Mouse (Mus musculus) embryonic fibroblast, embryonic 13.5 days (primary cell): Measurements from ENCODE around the gene Ppwd1.

Experiments
- CTCF ChIP-seq: IDR thresholded peaks from 2 replicates; pipeline ENCODE4 v1.5.1; 2011; ENCODE audit warnings: mild to moderate bottlenecking, control low read depth, low read length, moderate library complexity, borderline replicate concordance; ENCODE audit not compliant: insufficient read depth
- POLR2A ChIP-seq: IDR thresholded peaks from 2 replicates; pipeline ENCODE4 v1.6.1; 2011; ENCODE audit warnings: low read depth, mild to moderate bottlenecking, control low read depth, low read length, moderate library complexity

- TF ChIP-seq CTCF (no peak), POLR2A (peak; percentile 96)
These were observed 50.0 kb downstream of the Ppwd1 start, which contains the start of gene Trim23 for GRCm38 (mm10) chr13:104178650-104179121.
